Mouse (Mus musculus) lung, postnatal 0 days (tissue): ENCODE results near the gene Pck1.

Experiments used
- CTCF ChIP-seq: IDR thresholded peaks from 2 replicates; pipeline ENCODE4 v1.5.1; 2016; ENCODE audit warnings: antibody characterized with exemption, mild to moderate bottlenecking
- EP300 ChIP-seq: IDR thresholded peaks from 2 replicates; pipeline ENCODE4 v1.6.1; 2016; ENCODE audit warnings: antibody characterized with exemption, mild to moderate bottlenecking, control low read depth

DNA sequence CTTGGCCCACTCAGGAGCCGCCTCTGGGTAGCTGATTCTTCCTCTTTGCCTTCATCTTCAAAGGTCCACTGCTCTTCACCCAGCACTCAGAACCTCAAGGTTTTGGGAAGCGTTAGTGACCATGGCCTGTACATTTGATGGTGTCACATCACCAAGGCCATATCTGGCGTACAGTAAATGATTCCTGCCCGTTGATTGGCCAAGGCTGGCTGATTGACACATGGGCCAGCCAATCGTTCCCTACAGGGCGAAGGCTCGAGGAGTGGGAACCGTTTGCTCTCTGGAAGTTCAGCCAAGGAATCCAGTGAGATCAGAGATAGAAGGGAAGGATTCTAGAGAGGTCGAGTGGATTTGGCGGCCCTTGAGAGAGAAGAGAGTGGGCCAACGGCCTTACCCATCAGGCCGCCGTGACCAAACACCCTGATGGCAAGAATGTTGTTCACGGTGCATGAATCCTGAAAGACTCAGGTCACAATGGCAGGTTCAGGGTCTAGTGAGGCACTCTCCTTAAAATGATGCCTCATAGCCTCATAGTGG is 52.8 kb downstream of the Pck1 start:
- TF ChIP-seq CTCF (no peak), EP300 (no peak)
